Mouse (Mus musculus): ENCODE results near the gene Tdg. TPM values are rescaled to one million over a fixed set of nuclear protein-coding genes. Genes with fewer than 3 reads are reported as not detected.

The Tdg gene
- 4.9 and 6.8 TPM in 2 replicates for polyA plus RNA-seq (2012; rRNA removed)

GRCm38 (mm10) chr10:82629586-82630255, at the start of gene Tdg:
TSS of gene Tdg (plus strand) at chr10:82629828.

DNA sequence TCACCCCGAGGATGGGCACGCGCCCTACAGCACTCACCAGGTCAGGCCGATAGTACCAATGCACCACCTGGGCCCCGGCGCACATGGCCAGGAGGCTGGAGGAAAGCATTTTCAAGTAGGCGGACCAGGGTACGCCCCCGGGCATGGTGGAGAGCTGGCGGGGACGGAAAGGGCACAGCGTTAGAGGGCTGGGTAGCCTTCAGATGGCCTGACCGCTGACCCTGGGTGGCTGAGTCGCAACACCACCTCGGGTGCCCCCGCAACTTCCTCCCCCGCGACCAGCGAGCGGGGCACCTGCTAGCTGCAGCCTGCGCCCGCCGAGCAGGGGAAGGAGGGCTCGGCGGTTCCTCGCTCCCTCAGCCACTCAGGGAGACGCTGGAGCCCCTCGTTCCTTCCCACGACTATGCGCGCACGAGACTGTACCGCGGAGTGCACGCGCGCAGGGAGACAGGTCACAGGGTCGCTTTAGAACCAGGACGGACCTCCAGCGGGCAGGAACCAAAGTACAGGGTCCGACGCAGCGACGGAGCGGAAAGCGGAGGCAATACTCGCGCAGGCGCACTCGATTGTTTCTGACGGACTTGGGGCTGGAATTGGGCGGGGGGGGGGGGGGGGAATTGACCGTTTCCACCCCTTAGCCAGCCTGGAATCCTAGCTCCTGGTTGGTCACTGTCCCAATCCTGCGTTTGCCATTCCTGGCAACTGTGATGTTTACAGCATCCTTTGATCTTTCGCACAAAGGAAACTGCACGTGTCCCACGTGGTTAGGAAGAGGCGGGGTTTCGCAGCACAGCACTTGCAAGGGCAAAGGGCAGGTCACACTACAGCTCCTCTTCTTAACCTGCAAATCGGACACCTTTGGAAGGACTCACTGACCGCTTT, 6.7 kb upstream of the Tdg start, which contains the start of gene 1190007I07Rik:
1190007I07Rik (minus strand) TSS at position 558 of the 882 bp plus-strand sequence.

DNA sequence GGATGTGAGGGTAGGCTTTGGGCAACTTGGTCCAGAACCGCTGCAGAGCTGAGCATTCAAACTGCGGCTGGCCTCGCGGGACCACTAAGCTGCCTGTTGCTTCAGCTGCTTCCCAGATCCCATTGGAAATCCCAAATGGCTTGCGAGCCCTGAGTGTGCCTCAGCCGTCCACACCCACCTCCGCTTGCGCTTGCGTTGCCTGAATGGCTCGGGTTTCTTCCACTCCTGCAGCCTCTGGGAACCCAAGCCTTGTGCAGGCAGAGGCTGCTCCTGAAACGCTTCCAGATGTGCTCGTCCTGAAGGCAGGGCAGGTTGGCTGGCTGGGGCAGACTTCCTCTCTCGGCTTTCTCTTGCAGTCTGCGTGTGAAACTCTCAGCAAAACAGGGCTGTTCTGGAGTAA, 60.9 kb downstream of the Tdg start, which contains the start of gene Glt8d2:
Glt8d2 (minus strand) TSS at position 157 of the 400 bp plus-strand sequence.

DNA sequence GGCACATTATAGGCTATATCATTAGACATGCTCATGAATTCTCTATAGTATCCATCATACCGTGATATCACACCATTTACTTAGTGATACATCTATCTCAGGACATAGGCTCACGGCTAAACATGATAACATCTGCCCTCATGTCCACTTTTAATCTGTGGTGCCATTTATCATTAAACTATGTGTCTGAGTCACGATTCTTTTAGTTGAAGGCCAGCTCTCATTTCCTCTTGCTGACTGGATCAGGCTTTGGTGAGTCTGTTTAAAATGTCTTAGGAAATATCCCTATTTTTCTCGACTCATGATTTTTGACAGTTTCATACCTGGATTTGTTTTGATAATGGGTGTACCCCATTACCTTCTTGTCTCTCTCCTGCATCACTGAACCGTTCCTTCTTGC, 66.3 kb downstream of the Tdg start, which contains the start of gene Hcfc2:
Hcfc2 (plus strand) TSS at position 205 of the 400 bp plus-strand sequence.

Other genes with a start within 250 kb of the Tdg start
- not detected in 2 replicates for gene Gm1553, start 137.2 kb upstream of the Tdg start, polyA plus RNA-seq (2012; rRNA removed)
- 20.6 and 27.7 TPM in 2 replicates for gene 1190007I07Rik, start 6.6 kb upstream of the Tdg start, polyA plus RNA-seq (2012; rRNA removed)
- gene Glt8d2, start 60.8 kb downstream of the Tdg start, polyA plus RNA-seq (2012; rRNA removed): 0.49 and 0.58 TPM in 2 replicates
- 1.2 and 1.8 TPM in 2 replicates for gene Hcfc2, start 66.3 kb downstream of the Tdg start, polyA plus RNA-seq (2012; rRNA removed)
- gene Nfyb, start 134.3 kb downstream of the Tdg start, polyA plus RNA-seq (2012; rRNA removed): 2.0 and 3.1 TPM in 2 replicates
- gene Txnrd1, start 204.1 kb downstream of the Tdg start, polyA plus RNA-seq (2012; rRNA removed): 22.9 and 33.3 TPM in 2 replicates
- gene Eid3, start 236.8 kb downstream of the Tdg start, polyA plus RNA-seq (2012; rRNA removed): 0.23 TPM in 1 of 2 replicates, not detected in the other